8 mouse cellular contexts compared by ENCODE assay signal in genomic region chr5:127615459-127615858, GRCm38 (mm10). TPM values are rescaled to one million over a fixed set of nuclear protein-coding genes. Genes with fewer than 3 reads are reported as not detected.
DNase-seq lines count a peak whose midpoint lies in the region; ATAC-seq and TF ChIP-seq lines count a peak whose summit lies in the region.

No protein-coding gene starts in this region.

- no peak for ATAC-seq in forebrain, embryonic 11.5 days (replicated peaks; ENCODE audit: low FRiP score)
- no peak for ATAC-seq in limb, embryonic 12.5 days (ENCODE audit: insufficient number of reproducible peaks, insufficient read depth, low FRiP score, low TSS enrichment, low read depth)
- ATAC-seq in neural tube, embryonic 15.5 days (ENCODE audit: low FRiP score): no peak

- peak overlapping the region; percentile 97; the same call in 1 of the 2 replicates for H3K9ac ChIP-seq in forebrain, embryonic 11.5 days (ENCODE audit: low read length)
- peak overlapping the region; percentile 97 for H3K9ac ChIP-seq in limb, embryonic 12.5 days (replicated peaks)
- H3K9ac ChIP-seq in neural tube, embryonic 15.5 days (replicated peaks): peak overlapping the region; percentile 99; the same call in 1 of the 2 replicates

- H3K4me1 ChIP-seq in forebrain, embryonic 11.5 days (replicated peaks; ENCODE audit: control insufficient read depth, insufficient read depth, low read length): peaks cover 10% of the 10 kb centered on the region; the same call in 1 of the 2 replicates
- H3K4me1 ChIP-seq in limb, embryonic 12.5 days (replicated peaks): peaks cover 24% of the 10 kb centered on the region
- peaks cover 48% of the 10 kb centered on the region for H3K4me1 ChIP-seq in neural tube, embryonic 15.5 days

- WGBS in forebrain, embryonic 11.5 days: 89% methylated on average over 3 of the region's 3 CpGs
- WGBS in limb, embryonic 12.5 days: 84% methylated on average over 3 of the region's 3 CpGs
- 82% methylated on average over 3 of the region's 3 CpGs for WGBS in neural tube, embryonic 15.5 days

- H3K9me3 ChIP-seq in forebrain, embryonic 11.5 days (ENCODE audit: control insufficient read depth, low read length): no peaks in the 10 kb centered on the region
- H3K9me3 ChIP-seq in limb, embryonic 12.5 days: no peaks in the 10 kb centered on the region
- no peaks in the 10 kb centered on the region for H3K9me3 ChIP-seq in neural tube, embryonic 15.5 days (replicated peaks)

- H3K4me2 ChIP-seq in forebrain, embryonic 11.5 days (ENCODE audit: low read depth, low read length, severe bottlenecking): peak overlapping the region; percentile 95
- H3K4me2 ChIP-seq in limb, embryonic 12.5 days: peak overlapping the region; percentile 88
- H3K4me2 ChIP-seq in neural tube, embryonic 15.5 days: peak overlapping the region; percentile 95

- no peak overlapping the region for H3K27ac ChIP-seq in left cerebral cortex, adult 2 months
- H3K27ac ChIP-seq in forebrain, embryonic 11.5 days (ENCODE audit: low read depth, low read length): no peak overlapping the region
- H3K27ac ChIP-seq in limb, embryonic 12.5 days: no peak overlapping the region
- no peak overlapping the region for H3K27ac ChIP-seq in neural tube, embryonic 15.5 days (replicated peaks)

- no peak for TF ChIP-seq CTCF in left cerebral cortex, adult 2 months (IDR thresholded peaks at IDR 0.05)

- DNase-seq in left cerebral cortex, adult 2 months (ENCODE audit: extremely low spot score in 1 of 2, low spot score in 2 of 2): no peak
- no peak for DNase-seq in left cerebral cortex, postnatal 4 days
- DNase-seq in forebrain, embryonic 11.5 days (ENCODE audit: low spot score): no peak
- no peak for DNase-seq in testis, postnatal 14 days (ENCODE audit: low spot score)
- no peak for DNase-seq in gastrocnemius, postnatal 10 days
- no peak for DNase-seq in gastrocnemius, postnatal 14 days

- no peaks in the 10 kb centered on the region for H3K27me3 ChIP-seq in forebrain, embryonic 11.5 days (ENCODE audit: control insufficient read depth, insufficient read depth, low read length)
- H3K27me3 ChIP-seq in limb, embryonic 12.5 days: peaks cover 5% of the 10 kb centered on the region; the same call in 1 of the 2 replicates
- no peaks in the 10 kb centered on the region for H3K27me3 ChIP-seq in neural tube, embryonic 15.5 days (replicated peaks)

- intact Hi-C loops in left cerebral cortex, adult 2 months (cut with DNase I): no loop called here
- intact Hi-C loops in left cerebral cortex, postnatal 4 days (cut with DNase I): no loop called here
- intact Hi-C loops in gastrocnemius, postnatal 14 days (cut with DNase I; ENCODE audit: low total_unique reads): no loop called here

- H3K36me3 ChIP-seq in forebrain, embryonic 11.5 days (ENCODE audit: control insufficient read depth, insufficient read depth, low read length): no peaks in the 10 kb centered on the region
- no peaks in the 10 kb centered on the region for H3K36me3 ChIP-seq in limb, embryonic 12.5 days
- H3K36me3 ChIP-seq in neural tube, embryonic 15.5 days: no peaks in the 10 kb centered on the region

- H3K4me3 ChIP-seq in left cerebral cortex, adult 2 months: peak overlapping the region; percentile 98
- H3K4me3 ChIP-seq in forebrain, embryonic 11.5 days (ENCODE audit: low read depth, low read length): peak overlapping the region; percentile 96
- peak overlapping the region; percentile 94 for H3K4me3 ChIP-seq in limb, embryonic 12.5 days (replicated peaks)
- peak overlapping the region; percentile 100 for H3K4me3 ChIP-seq in neural tube, embryonic 15.5 days (replicated peaks)

RNA-seq across cellular contexts. Expression of gene Glt1d1, which starts 16.6 kb away (rescaled TPM):
- total RNA-seq in left cerebral cortex, adult 2 months (2021): 10 to 100 TPM; 21.6 to 27.1 TPM
- total RNA-seq in left cerebral cortex, postnatal 4 days (2021): 10 to 100 TPM; 15.4 to 18.5 TPM
- 1.5 TPM in 2 replicates for polyA plus RNA-seq in forebrain, embryonic 11.5 days (2014; fragmentation: Nextera tagmentation; extraction: Ambion mirVana)
- polyA plus RNA-seq in limb, embryonic 12.5 days (2016; fragmentation: Nextera tagmentation; extraction: Ambion mirVana): 0.98 and 1.2 TPM in 2 replicates
- 1.4 and 1.8 TPM in 2 replicates for polyA plus RNA-seq in neural tube, embryonic 15.5 days (2015; fragmentation: Nextera tagmentation; extraction: Ambion mirVana)
- under 1 TPM in 1 of 2 experiments, not detected in 1; 0.31 TPM for total RNA-seq in gastrocnemius, postnatal 10 days (2021)
- not detected for total RNA-seq in gastrocnemius, postnatal 14 days (2021)

RNA-seq across cellular contexts. Expression of gene Slc15a4, which starts 17.2 kb away (rescaled TPM):
- 10 to 100 TPM; 23.6 to 27.8 TPM for total RNA-seq in left cerebral cortex, adult 2 months (2021)
- total RNA-seq in left cerebral cortex, postnatal 4 days (2021): 10 to 100 TPM; 22.9 to 25.3 TPM
- polyA plus RNA-seq in forebrain, embryonic 11.5 days (2014; fragmentation: Nextera tagmentation; extraction: Ambion mirVana): 24.5 and 28.0 TPM in 2 replicates
- 25.9 and 28.8 TPM in 2 replicates for polyA plus RNA-seq in limb, embryonic 12.5 days (2016; fragmentation: Nextera tagmentation; extraction: Ambion mirVana)
- polyA plus RNA-seq in neural tube, embryonic 15.5 days (2015; fragmentation: Nextera tagmentation; extraction: Ambion mirVana): 25.9 and 29.1 TPM in 2 replicates
- total RNA-seq in gastrocnemius, postnatal 10 days (2021): 10 to 100 TPM in 1 of 2 experiments, 1 to 10 TPM in 1; 7.1 to 12.2 TPM
- 10 to 100 TPM in 1 of 2 experiments, 1 to 10 TPM in 1; 8.3 to 11.1 TPM for total RNA-seq in gastrocnemius, postnatal 14 days (2021)

Comparison
In these comparisons a context has a peak if more than half of its experiments do, and no peak if none do; other contexts are left out.
1. RNA of gene Glt1d1, which starts 16.6 kb away (total RNA-seq): 21.6 to 27.1 TPM in left cerebral cortex, adult 2 months and 15.4 to 18.5 TPM in left cerebral cortex, postnatal 4 days; 0.31 TPM in gastrocnemius, postnatal 10 days and not detected in gastrocnemius, postnatal 14 days; every median in the first group is over 10 times any median in the second.
2. Peak in every context shown above with its lines, with median percentiles within 50 percentile points of each other: H3K4me3 ChIP-seq, H3K4me2 ChIP-seq and H3K9ac ChIP-seq.